Mouse (Mus musculus) neural tube, embryonic 14.5 days (tissue): ENCODE data around the gene Hid1. TPM values are rescaled to one million over a fixed set of nuclear protein-coding genes. Genes with fewer than 3 reads are reported as not detected.

Experiments used
- ATAC-seq: fragments of 200-750 bp; cut with Nextera tagmentation; 2 replicates; pipeline ENCODE4 v1.8.0; 2017; ENCODE audit warnings: low read depth, mild to moderate bottlenecking, moderate TSS enrichment, moderate library complexity
- H3K27ac ChIP-seq: fragments of 300-500 bp; sonication (generic); 2 replicates; pipeline ENCODE4 v1.5.1; 2014; ENCODE audit warnings: low read depth, mild to moderate bottlenecking, control low read depth, low read length, moderate library complexity, mixed read lengths
- H3K27me3 ChIP-seq: fragments of 300-500 bp; sonication (generic); 2 replicates; pipeline ENCODE4 v1.6.1; 2014; ENCODE audit warnings: low read length; ENCODE audit not compliant: control insufficient read depth, insufficient read depth
- H3K36me3 ChIP-seq: fragments of 300-500 bp; sonication (generic); 2 replicates; pipeline ENCODE4 v1.6.1; 2014; ENCODE audit warnings: low read length, mixed read lengths; ENCODE audit not compliant: control insufficient read depth, insufficient read depth
- H3K4me1 ChIP-seq: fragments of 300-500 bp; sonication (generic); 2 replicates; pipeline ENCODE4 v1.6.1; 2014; ENCODE audit warnings: low read length; ENCODE audit not compliant: control insufficient read depth, insufficient read depth
- H3K4me2 ChIP-seq: fragments of 300-500 bp; sonication (generic); 2 replicates; pipeline ENCODE4 v1.6.1; 2014; ENCODE audit warnings: mild to moderate bottlenecking, low read depth, low read length, control low read depth
- H3K4me3 ChIP-seq: fragments of 300-500 bp; sonication (generic); 2 replicates; pipeline ENCODE4 v1.5.1; 2014; ENCODE audit warnings: low read depth, low read length, control low read depth, mixed read lengths
- H3K9ac ChIP-seq: fragments of 300-500 bp; sonication (generic); replicated peaks from 2 replicates; pipeline ENCODE4 v1.6.1; 2014; ENCODE audit warnings: low read depth, mild to moderate bottlenecking, control low read depth, low read length, mixed read lengths
- H3K9me3 ChIP-seq: fragments of 300-500 bp; sonication (generic); 2 replicates; pipeline ENCODE4 v1.6.1; 2016; ENCODE audit warnings: low read length; ENCODE audit not compliant: control insufficient read depth
- WGBS: fragments of 180-500 bp; shearing (Covaris S2); extraction: QIAGEN DNeasy Blood & Tissue Kit; methylation state at CpG from one replicate; pipeline ENCODE4 v1.1.7; 2014; 5-methylcytosine and 5-hydroxymethylcytosine counted together
- polyA plus RNA-seq: library from polyadenylated mRNA; unstranded; fragments of >200 nt; fragmentation: Nextera tagmentation; extraction: Ambion mirVana; gene quantifications from 2 replicates; pipeline ENCODE4 v1.2.1, GENCODE M21; 2014

The Hid1 gene
- polyA plus RNA-seq, 1 experiment from 2014 or later: 41.7 TPM

- H3K9ac ChIP-seq: no peak overlapping the region
- H3K4me1 ChIP-seq: peaks cover 32% of the 10 kb centered on the region
- H3K4me3 ChIP-seq: peak overlapping the region; percentile 83; the same call in 1 of the 2 replicates
- no peaks in the 10 kb centered on the region; the same call in 1 of the 2 replicates for H3K27me3 ChIP-seq
- H3K4me2 ChIP-seq: peak overlapping the region; percentile 95
- no peaks in the 10 kb centered on the region for H3K36me3 ChIP-seq
- 19% methylated on average over 9 of the region's 9 CpGs for WGBS
- no peak overlapping the region; the same call in 1 of the 2 replicates for H3K27ac ChIP-seq
- no peaks in the 10 kb centered on the region for H3K9me3 ChIP-seq
- no peak for ATAC-seq
These were observed 13.7 kb upstream of the Hid1 start for GRCm38 (mm10) chr11:115381276-115381675.

GRCm38 (mm10) chr11:115377854-115378253 lies 10.3 kb upstream of the Hid1 start:
- Histone ChIP-seq H3K27me3 (no peaks in the 10 kb centered on the region; the same call in none of the 2 replicates), H3K9ac (no peak overlapping the region), H3K36me3 (no peaks in the 10 kb centered on the region), H3K9me3 (no peaks in the 10 kb centered on the region), H3K4me2 (no peak overlapping the region), H3K4me1 (peaks cover 10% of the 10 kb centered on the region), H3K4me3 (no peak overlapping the region), H3K27ac (no peak overlapping the region)
- 83% methylated on average over 7 of the region's 7 CpGs for WGBS
- ATAC-seq: no peak

- WGBS: 96% methylated on average over 4 of the region's 4 CpGs
- Histone ChIP-seq H3K4me1 (0 out of 2 replicates have a peak, but pooled peaks cover 7% of the 10 kb centered on the region), H3K9ac (no peak overlapping the region), H3K4me3 (no peak overlapping the region), H3K36me3 (no peaks in the 10 kb centered on the region), H3K4me2 (no peak overlapping the region), H3K27me3 (no peaks in the 10 kb centered on the region; the same call in none of the 2 replicates), H3K9me3 (no peaks in the 10 kb centered on the region), H3K27ac (no peak overlapping the region)
- ATAC-seq: no peak
These were observed 9.7 kb upstream of the Hid1 start for GRCm38 (mm10) chr11:115377254-115377653.

- Histone ChIP-seq H3K27ac (no peak overlapping the region), H3K9ac (no peak overlapping the region), H3K4me2 (no peak overlapping the region), H3K36me3 (no peaks in the 10 kb centered on the region), H3K4me3 (no peak overlapping the region), H3K9me3 (no peaks in the 10 kb centered on the region), H3K27me3 (no peaks in the 10 kb centered on the region; the same call in 1 of the 2 replicates), H3K4me1 (0 out of 2 replicates have a peak, but pooled peaks cover 7% of the 10 kb centered on the region)
- no peak for ATAC-seq
- 67% methylated on average over 7 of the region's 7 CpGs for WGBS
These were observed 9.2 kb upstream of the Hid1 start for GRCm38 (mm10) chr11:115376722-115377121.

- no peaks in the 10 kb centered on the region for H3K9me3 ChIP-seq
- peak overlapping the region; percentile 73 for H3K27ac ChIP-seq
- H3K36me3 ChIP-seq: no peaks in the 10 kb centered on the region
- peak overlapping the region; percentile 62 for H3K9ac ChIP-seq
- 0 out of 2 replicates have a peak, but pooled peaks cover 7% of the 10 kb centered on the region for H3K4me1 ChIP-seq
- peak overlapping the region; percentile 68 for H3K4me2 ChIP-seq
- peak; percentile 20; the same call in 1 of the 2 replicates for ATAC-seq
- H3K27me3 ChIP-seq: no peaks in the 10 kb centered on the region; the same call in 1 of the 2 replicates
- WGBS: 73% methylated on average over 12 of the region's 12 CpGs
- H3K4me3 ChIP-seq: peak overlapping the region; percentile 44
These were observed 7.3 kb upstream of the Hid1 start for GRCm38 (mm10) chr11:115374695-115375425.

- ATAC-seq: peak; percentile 77
- H3K27me3 ChIP-seq: no peaks in the 10 kb centered on the region; the same call in 1 of the 2 replicates
- H3K36me3 ChIP-seq: no peaks in the 10 kb centered on the region
- H3K9me3 ChIP-seq: no peaks in the 10 kb centered on the region
- H3K9ac ChIP-seq: peak overlapping the region; percentile 62
- 0 out of 2 replicates have a peak, but pooled peaks cover 7% of the 10 kb centered on the region for H3K4me1 ChIP-seq
- H3K4me2 ChIP-seq: peak overlapping the region; percentile 68
- 2% methylated on average over 29 of the region's 30 CpGs for WGBS
- peak overlapping the region; percentile 44 for H3K4me3 ChIP-seq
- H3K27ac ChIP-seq: peak overlapping the region; percentile 73
These were observed 6.5 kb upstream of the Hid1 start for GRCm38 (mm10) chr11:115373805-115374694.

- no peak overlapping the region for H3K27ac ChIP-seq
- H3K9me3 ChIP-seq: no peaks in the 10 kb centered on the region
- WGBS: 50% methylated on average over 2 of the region's 2 CpGs
- H3K36me3 ChIP-seq: no peaks in the 10 kb centered on the region
- no peaks in the 10 kb centered on the region; the same call in 1 of the 2 replicates for H3K27me3 ChIP-seq
- H3K4me1 ChIP-seq: 0 out of 2 replicates have a peak, but pooled peaks cover 7% of the 10 kb centered on the region
- no peak overlapping the region for H3K9ac ChIP-seq
- ATAC-seq: no peak
- H3K4me3 ChIP-seq: no peak overlapping the region
- H3K4me2 ChIP-seq: no peak overlapping the region
These were observed 5.2 kb upstream of the Hid1 start for GRCm38 (mm10) chr11:115372737-115373136.

GRCm38 (mm10) chr11:115372015-115372414 lies 4.5 kb upstream of the Hid1 start:
- WGBS: 69% methylated on average over 1 of the region's 1 CpGs
- H3K4me3 ChIP-seq: no peak overlapping the region
- H3K27me3 ChIP-seq: no peaks in the 10 kb centered on the region; the same call in 1 of the 2 replicates

More at GRCm38 (mm10) chr11:115372015-115372414, 4.5 kb upstream of the Hid1 start:
- Histone ChIP-seq H3K4me1 (0 out of 2 replicates have a peak, but pooled peaks cover 7% of the 10 kb centered on the region), H3K9me3 (no peaks in the 10 kb centered on the region), H3K27ac (no peak overlapping the region), H3K4me2 (no peak overlapping the region), H3K36me3 (no peaks in the 10 kb centered on the region), H3K9ac (no peak overlapping the region)
- ATAC-seq: no peak
